Mouse (Mus musculus) kidney, adult 2 months (tissue): ENCODE data around the gene Kif5c.

ENCODE experiments used
- CTCF ChIP-seq: fragments of 200-500 bp; conservative IDR thresholded peaks from 2 replicates; pipeline ENCODE4 v1.5.1; 2011; ENCODE audit warnings: low read depth, mild to moderate bottlenecking, control low read depth, low read length, moderate library complexity, mixed read lengths; ENCODE audit not compliant: insufficient read depth, insufficient read length
- POLR2A ChIP-seq: fragments of 200-500 bp; IDR thresholded peaks from one replicate; pipeline ENCODE4 v1.6.1; 2011; ENCODE audit warnings: low read depth, low read length, control low read depth

DNA sequence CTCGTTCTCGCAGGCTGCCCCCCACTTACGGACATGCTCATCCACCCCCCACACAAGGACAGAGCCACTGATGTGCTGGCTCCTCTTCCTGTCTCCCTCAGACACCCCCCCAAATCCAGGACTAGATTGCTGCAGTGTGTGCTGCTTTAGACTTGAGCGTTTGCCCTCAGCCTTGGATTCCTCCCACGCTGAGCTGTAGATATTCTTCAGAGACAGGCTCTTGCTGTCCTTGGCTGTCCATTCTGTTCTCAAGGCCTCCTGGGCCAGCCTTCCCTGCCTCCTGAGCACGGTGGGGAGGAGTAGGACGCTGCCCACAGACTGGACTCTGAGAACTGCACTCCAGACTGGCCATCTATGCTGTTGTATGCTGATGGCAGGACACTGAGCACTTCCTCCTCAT, 127.8 kb downstream of the Kif5c start:
- no peak for TF ChIP-seq CTCF
- no peak for TF ChIP-seq POLR2A
